Mouse (Mus musculus) intestine, postnatal 0 days (tissue): ENCODE measurements at regions not wholly inside any gene's neighbourhood (a gene's known extent, or its start where the extent isn't known, plus 50 kb on each side); places are given as distances from the start of the nearest gene placed in this dataset.

ENCODE experiments used
- ATAC-seq: fragments of 200-750 bp; cut with Nextera tagmentation; 2 replicates; pipeline ENCODE4 v1.8.0; 2017; ENCODE audit warnings: mild to moderate bottlenecking, moderate TSS enrichment, moderate library complexity
- H3K27ac ChIP-seq: fragments of 300-500 bp; sonication (generic); 2 replicates; pipeline ENCODE4 v1.5.1; 2014; ENCODE audit warnings: mild to moderate bottlenecking, low read depth, low read length, moderate library complexity
- H3K27me3 ChIP-seq: fragments of 300-500 bp; sonication (generic); replicated peaks from 2 replicates; pipeline ENCODE4 v1.6.1; 2014; ENCODE audit warnings: low read length, mixed read lengths; ENCODE audit not compliant: control insufficient read depth, insufficient read depth
- H3K36me3 ChIP-seq: fragments of 300-500 bp; sonication (generic); 2 replicates; pipeline ENCODE4 v1.6.1; 2014; ENCODE audit warnings: mild to moderate bottlenecking, moderate library complexity; ENCODE audit not compliant: control insufficient read depth, insufficient read depth
- H3K4me1 ChIP-seq: fragments of 300-500 bp; sonication (generic); replicated peaks from 2 replicates; pipeline ENCODE4 v1.6.1; 2014; ENCODE audit warnings: antibody characterized with exemption, low read length, mixed read lengths; ENCODE audit not compliant: control insufficient read depth, insufficient read depth
- H3K4me2 ChIP-seq: fragments of 300-500 bp; sonication (generic); replicated peaks from 2 replicates; pipeline ENCODE4 v1.6.1; 2014; ENCODE audit warnings: low read depth, mild to moderate bottlenecking, moderate library complexity
- H3K4me3 ChIP-seq: fragments of 300-500 bp; sonication (generic); 2 replicates; pipeline ENCODE4 v1.5.1; 2014; ENCODE audit warnings: low read depth, low read length
- H3K9ac ChIP-seq: fragments of 300-500 bp; sonication (generic); 2 replicates; pipeline ENCODE4 v1.6.1; 2014; ENCODE audit warnings: mild to moderate bottlenecking, low read depth, low read length
- H3K9me3 ChIP-seq: fragments of 300-500 bp; sonication (generic); 2 replicates; pipeline ENCODE4 v1.6.1; 2016; ENCODE audit warnings: mixed run types; ENCODE audit not compliant: control insufficient read depth
- CTCF ChIP-seq: sonication (generic); IDR thresholded peaks from 2 replicates; pipeline ENCODE4 v1.5.1; 2016; ENCODE audit warnings: low read depth, mild to moderate bottlenecking, control low read depth, antibody characterized with exemption, moderate library complexity
- WGBS: fragments of 180-500 bp; shearing (Covaris S2); extraction: QIAGEN DNeasy Blood & Tissue Kit; methylation state at CpG from one replicate; pipeline ENCODE4 v1.1.7; 2014; 5-methylcytosine and 5-hydroxymethylcytosine counted together

DNA sequence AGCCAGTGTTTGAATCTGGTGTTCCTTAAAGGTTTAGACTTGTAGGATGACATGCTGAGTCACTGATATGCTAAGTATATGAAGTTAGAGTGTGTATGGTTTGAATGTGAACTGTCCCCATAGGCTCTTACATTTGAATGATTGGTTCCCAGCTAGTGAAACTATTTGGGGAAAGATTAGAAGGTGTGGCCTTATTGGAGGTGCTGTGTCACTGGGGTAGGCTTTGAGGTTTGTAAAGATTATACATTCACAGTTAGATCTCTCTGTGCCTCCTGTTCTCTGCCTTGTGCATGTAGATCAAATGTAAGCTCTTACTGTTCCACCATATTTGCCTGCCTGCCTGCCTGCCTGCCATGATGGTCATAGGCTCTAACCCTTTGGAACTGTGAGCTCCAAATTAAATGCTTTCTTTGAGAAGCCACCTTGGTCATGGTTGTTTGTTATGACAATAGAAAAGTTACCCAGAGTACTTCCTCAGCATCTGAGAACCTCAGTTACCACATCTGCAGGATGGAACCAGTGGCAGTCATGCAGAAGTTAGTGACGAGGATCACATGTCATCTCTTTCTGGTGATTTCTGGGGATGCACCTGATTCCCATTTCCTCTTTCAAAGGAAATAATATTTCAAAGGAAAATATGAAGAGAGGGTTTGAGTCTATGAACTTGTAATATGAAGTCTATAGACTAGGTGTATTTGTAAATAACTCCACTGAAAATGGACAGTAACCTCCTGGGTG lies 94.7 kb upstream of the Trib2 start:
- TF ChIP-seq CTCF, result no peak
- H3K4me1 ChIP-seq, result no peaks in the 10 kb centered on the region
- no peak overlapping the region for H3K9ac ChIP-seq
- 86% methylated on average over 1 of the region's 1 CpGs for WGBS
- no peak for ATAC-seq
- H3K27ac ChIP-seq, result no peak overlapping the region
- H3K4me2 ChIP-seq, result no peak overlapping the region
- no peaks in the 10 kb centered on the region for H3K36me3 ChIP-seq
- H3K27me3 ChIP-seq, result no peaks in the 10 kb centered on the region
- H3K4me3 ChIP-seq, result no peak overlapping the region
- H3K9me3 ChIP-seq, result no peaks in the 10 kb centered on the region

DNA sequence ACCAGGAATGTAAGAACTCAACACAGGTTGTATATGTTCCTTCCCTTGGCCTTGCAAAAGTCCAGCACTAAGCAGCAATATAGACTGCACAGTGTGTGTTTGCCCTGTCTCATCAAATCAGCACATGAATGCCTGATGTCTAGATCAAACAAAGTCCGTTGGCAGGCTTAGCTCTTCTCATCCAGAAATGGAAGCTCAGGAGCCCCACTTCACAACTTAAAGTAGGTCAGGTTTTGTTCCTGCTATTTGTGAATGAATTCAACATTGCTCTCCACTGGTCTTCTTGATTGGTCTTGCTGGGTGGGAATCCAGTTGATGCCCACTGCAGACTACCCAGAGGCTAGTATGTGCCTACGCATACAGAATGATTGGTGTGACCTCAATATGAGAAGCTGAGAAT lies 80.8 kb upstream of the Trib2 start:
- no peak overlapping the region for H3K9ac ChIP-seq
- 75% methylated on average over 2 of the region's 2 CpGs for WGBS
- H3K36me3 ChIP-seq, result no peaks in the 10 kb centered on the region
- H3K27ac ChIP-seq, result no peak overlapping the region
- H3K4me2 ChIP-seq, result no peak overlapping the region
- no peak overlapping the region for H3K4me3 ChIP-seq
- H3K4me1 ChIP-seq, result no peaks in the 10 kb centered on the region
- ATAC-seq, result no peak
- no peaks in the 10 kb centered on the region for H3K9me3 ChIP-seq
- TF ChIP-seq CTCF, result no peak
- H3K27me3 ChIP-seq, result no peaks in the 10 kb centered on the region

DNA sequence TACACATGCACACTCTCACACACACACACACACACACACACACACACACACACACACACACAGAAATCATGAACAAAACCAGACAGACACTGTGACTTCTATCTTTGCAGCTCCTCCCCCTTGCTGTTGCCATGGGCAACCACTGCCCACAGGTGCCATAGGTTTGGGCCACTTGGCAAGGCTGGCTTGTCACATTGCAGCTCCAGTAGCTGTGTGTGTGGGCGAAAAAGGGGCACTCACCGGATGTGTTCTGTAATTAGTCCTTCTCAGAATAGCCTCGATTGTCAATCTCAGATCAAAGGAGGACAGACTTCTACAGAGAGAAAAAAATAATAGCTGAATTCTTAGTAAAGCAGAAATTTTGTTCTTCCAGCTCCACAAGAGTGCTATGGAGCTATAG lies 79.8 kb upstream of the Trib2 start:
- Histone ChIP-seq H3K9ac (no peak overlapping the region), H3K4me2 (no peak overlapping the region), H3K9me3 (no peaks in the 10 kb centered on the region), H3K27me3 (no peaks in the 10 kb centered on the region), H3K4me1 (no peaks in the 10 kb centered on the region), H3K36me3 (no peaks in the 10 kb centered on the region), H3K27ac (no peak overlapping the region), H3K4me3 (no peak overlapping the region)
- no peak for ATAC-seq
- TF ChIP-seq CTCF, result no peak
- WGBS, result 81% methylated on average over 3 of the region's 3 CpGs

DNA sequence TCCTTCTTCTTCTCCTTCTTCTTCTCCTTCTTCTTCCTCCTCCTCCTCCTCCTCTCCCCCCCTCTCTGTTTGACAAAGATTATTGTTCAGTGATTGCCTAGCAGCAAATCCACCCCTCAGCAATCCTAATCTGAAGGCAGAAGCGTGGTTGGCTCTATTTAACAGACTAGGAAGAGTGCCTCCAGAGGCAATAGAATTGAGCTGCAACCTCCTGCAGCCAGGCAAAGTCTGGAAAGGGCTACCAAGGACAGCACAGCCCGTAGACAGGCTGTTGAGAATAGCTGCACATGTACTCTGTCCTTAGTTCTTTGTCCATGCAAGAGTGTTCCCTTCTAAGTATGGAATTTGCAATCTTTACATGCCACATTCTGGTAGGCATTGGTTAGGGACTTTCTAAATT lies 78.5 kb upstream of the Trib2 start:
- Histone ChIP-seq H3K4me1 (no peaks in the 10 kb centered on the region), H3K4me3 (no peak overlapping the region), H3K9ac (no peak overlapping the region), H3K27ac (no peak overlapping the region), H3K4me2 (no peak overlapping the region), H3K36me3 (no peaks in the 10 kb centered on the region), H3K27me3 (no peaks in the 10 kb centered on the region), H3K9me3 (no peaks in the 10 kb centered on the region)
- no peak for TF ChIP-seq CTCF
- WGBS, result 36% methylated on average over 2 of the region's 2 CpGs
- ATAC-seq, result no peak

DNA sequence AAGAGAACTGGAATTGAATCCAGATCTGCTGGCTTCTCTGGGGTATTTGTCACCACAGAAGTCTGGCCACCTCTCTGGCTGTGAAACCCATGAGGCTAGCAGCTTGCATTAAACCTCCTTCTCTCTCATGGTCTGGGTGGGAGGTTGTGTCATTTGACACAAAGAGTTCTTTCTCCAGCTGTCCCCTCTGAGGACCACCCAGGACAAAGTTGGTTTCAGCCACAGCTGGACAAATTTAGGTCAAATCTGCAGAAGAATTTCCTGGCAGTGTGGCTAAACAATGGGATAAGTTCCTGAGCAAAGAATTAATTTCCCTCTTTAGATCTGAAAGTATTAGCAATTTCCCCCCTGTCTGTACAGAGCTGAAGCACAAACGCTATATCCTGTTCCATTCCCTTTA lies 73.9 kb upstream of the Trib2 start:
- no peak overlapping the region for H3K4me3 ChIP-seq
- no peak for TF ChIP-seq CTCF
- H3K4me1 ChIP-seq, result no peaks in the 10 kb centered on the region
- H3K36me3 ChIP-seq, result no peaks in the 10 kb centered on the region
- H3K27me3 ChIP-seq, result no peaks in the 10 kb centered on the region
- no peak overlapping the region for H3K9ac ChIP-seq
- no peak overlapping the region for H3K27ac ChIP-seq
- 58% methylated on average over 1 of the region's 1 CpGs for WGBS
- no peaks in the 10 kb centered on the region for H3K9me3 ChIP-seq
- H3K4me2 ChIP-seq, result no peak overlapping the region
- ATAC-seq, result no peak

DNA sequence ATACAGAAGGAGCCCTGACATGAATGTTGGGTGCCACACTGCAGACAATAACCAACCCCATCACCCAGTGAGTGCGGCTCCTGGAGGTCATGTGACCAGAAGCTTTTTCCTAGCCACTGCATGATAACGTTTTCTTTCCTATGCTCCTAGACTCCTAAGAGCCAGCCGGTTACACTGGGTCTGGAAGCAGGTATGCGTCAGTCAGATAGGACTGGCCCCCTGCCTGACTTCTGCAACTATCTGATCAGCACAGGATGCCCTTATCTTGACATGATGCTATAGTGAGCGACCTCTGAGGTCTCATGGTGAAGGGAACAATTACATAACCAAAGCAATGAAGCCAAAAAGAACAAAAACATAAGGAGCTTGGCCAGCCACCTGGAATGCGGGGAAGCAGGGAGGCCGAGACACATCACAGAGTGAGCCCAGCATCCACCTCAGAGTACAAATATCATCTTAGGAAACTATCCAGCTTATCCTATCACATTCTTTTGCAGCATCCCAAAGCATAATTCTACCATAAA lies 63.2 kb upstream of the Trib2 start:
- Histone ChIP-seq H3K4me1 (no peaks in the 10 kb centered on the region), H3K9me3 (no peaks in the 10 kb centered on the region), H3K4me2 (no peak overlapping the region), H3K27ac (no peak overlapping the region), H3K4me3 (no peak overlapping the region), H3K36me3 (no peaks in the 10 kb centered on the region), H3K9ac (no peak overlapping the region), H3K27me3 (no peaks in the 10 kb centered on the region)
- TF ChIP-seq CTCF, result no peak
- 79% methylated on average over 7 of the region's 7 CpGs for WGBS
- no peak for ATAC-seq
